Mouse (Mus musculus) megakaryocyte, embryonic 14.5 days (primary cell): ENCODE results near the gene Samd4b.

Experiments
- FLI1 ChIP-seq: IDR thresholded peaks from 2 replicates; pipeline ENCODE4 v1.6.1; 2012; ENCODE audit warnings: low read length, inconsistent platforms, mixed read lengths
- GATA1 ChIP-seq: IDR thresholded peaks from 3 replicates; pipeline ENCODE4 v1.6.1; 2012; ENCODE audit warnings: mixed read lengths, low read length, inconsistent platforms, borderline replicate concordance

DNA sequence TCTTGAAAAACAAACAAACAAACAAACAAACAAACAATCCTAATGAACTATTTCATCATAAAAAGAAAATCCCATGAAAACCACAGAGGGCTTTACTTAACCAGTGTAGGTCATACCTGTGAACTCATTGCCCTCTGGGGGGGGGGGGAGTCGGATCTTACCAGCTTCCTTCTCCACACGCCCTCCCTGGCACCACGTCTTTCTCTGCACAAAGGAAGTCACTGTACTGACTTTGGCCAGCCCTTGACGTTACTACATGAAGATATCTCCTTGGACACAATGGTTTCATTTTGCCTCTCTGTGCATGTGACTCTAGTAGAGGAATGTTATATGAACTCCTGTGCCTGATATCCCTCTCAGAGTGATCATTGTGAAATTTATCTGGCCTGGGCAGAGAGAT lies 36.2 kb upstream of the Samd4b start:
- TF ChIP-seq GATA1 (no peak), FLI1 (no peak)
